Mouse (Mus musculus) small intestine, adult 2 months (tissue): Measurements from ENCODE around the gene Tfrc. TPM values are rescaled to one million over a fixed set of nuclear protein-coding genes. Genes with fewer than 3 reads are reported as not detected.

Source experiments
- H3K27ac ChIP-seq: fragments of 200-500 bp; 2 replicates; pipeline ENCODE4 v1.5.1; 2012; ENCODE audit warnings: low read depth, low read length, control low read depth, inconsistent platforms; ENCODE audit not compliant: insufficient read depth
- H3K27me3 ChIP-seq: fragments of 200-500 bp; 2 replicates; pipeline ENCODE4 v1.6.1; 2012; ENCODE audit warnings: mild to moderate bottlenecking, moderate library complexity, low read length, inconsistent platforms; ENCODE audit not compliant: control insufficient read depth, insufficient read depth
- H3K36me3 ChIP-seq: fragments of 200-500 bp; 2 replicates; pipeline ENCODE4 v1.6.1; 2012; ENCODE audit warnings: mild to moderate bottlenecking, low read length, control low read depth, inconsistent platforms; ENCODE audit not compliant: control insufficient read depth, insufficient read depth
- H3K4me1 ChIP-seq: fragments of 200-500 bp; 2 replicates; pipeline ENCODE4 v1.6.1; 2012; ENCODE audit warnings: low read length, inconsistent platforms, mixed read lengths; ENCODE audit not compliant: control insufficient read depth, insufficient read depth, insufficient read length
- H3K4me3 ChIP-seq: fragments of 200-500 bp; 2 replicates; pipeline ENCODE4 v1.5.1; 2012; ENCODE audit warnings: low read depth, mild to moderate bottlenecking, control low read depth, inconsistent platforms, low read length, moderate library complexity
- CTCF ChIP-seq: fragments of 200-500 bp; IDR thresholded peaks from 2 replicates; pipeline ENCODE4 v1.5.1; 2012; ENCODE audit warnings: low read depth, mild to moderate bottlenecking, control low read depth, inconsistent platforms, low read length, moderate library complexity, mixed read lengths; ENCODE audit not compliant: insufficient replicate concordance, insufficient read length; ENCODE audit errors: extremely low read depth
- POLR2A ChIP-seq: fragments of 200-500 bp; IDR thresholded peaks from 2 replicates; pipeline ENCODE4 v1.6.1; 2012; ENCODE audit warnings: low read depth, mild to moderate bottlenecking, control low read depth, inconsistent platforms, low read length, moderate library complexity
- WGBS: fragments of 180-500 bp; shearing (Covaris S2); methylation state at CpG from one replicate; pipeline ENCODE4 v1.1.7; 2018; 5-methylcytosine and 5-hydroxymethylcytosine counted together
- polyA plus RNA-seq: library from polyadenylated mRNA; depleted of rRNA; stranded (reverse); fragments of >200 nt; gene quantifications from 2 replicates; pipeline ENCODE4 v1.2.3, GENCODE M21; 2012

Tfrc gene
- polyA plus RNA-seq, 1 experiment, result 3.0 TPM

DNA sequence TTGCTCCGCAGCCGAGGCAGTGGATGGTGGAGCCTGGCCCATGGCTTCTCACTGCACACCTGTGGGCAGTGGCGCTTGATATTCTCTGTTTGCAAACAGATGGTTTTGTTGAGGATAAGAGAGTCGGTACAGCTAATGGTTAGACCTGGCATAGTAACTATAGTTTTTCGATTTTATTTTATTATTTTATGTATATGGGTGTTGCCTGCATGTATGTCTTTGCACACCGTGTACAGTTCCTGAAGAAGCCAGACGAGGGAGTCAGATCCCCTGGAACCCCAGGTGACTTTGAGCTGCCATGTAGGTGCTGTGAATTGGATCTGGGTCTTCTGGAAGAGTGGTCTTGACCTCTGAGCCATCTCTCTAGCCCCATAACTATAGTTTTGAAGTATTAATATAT, 53.7 kb downstream of the Tfrc start:
- Histone ChIP-seq H3K27me3 (no peaks in the 10 kb centered on the region), H3K27ac (no peak overlapping the region), H3K36me3 (no peaks in the 10 kb centered on the region), H3K4me3 (0 out of 2 replicates have a peak overlapping the region, but pooled peaks have one; percentile 12), H3K4me1 (peaks cover 14% of the 10 kb centered on the region)
- TF ChIP-seq POLR2A, result no peak
- no peak for TF ChIP-seq CTCF
- 89% methylated on average over 7 of the region's 7 CpGs for WGBS

DNA sequence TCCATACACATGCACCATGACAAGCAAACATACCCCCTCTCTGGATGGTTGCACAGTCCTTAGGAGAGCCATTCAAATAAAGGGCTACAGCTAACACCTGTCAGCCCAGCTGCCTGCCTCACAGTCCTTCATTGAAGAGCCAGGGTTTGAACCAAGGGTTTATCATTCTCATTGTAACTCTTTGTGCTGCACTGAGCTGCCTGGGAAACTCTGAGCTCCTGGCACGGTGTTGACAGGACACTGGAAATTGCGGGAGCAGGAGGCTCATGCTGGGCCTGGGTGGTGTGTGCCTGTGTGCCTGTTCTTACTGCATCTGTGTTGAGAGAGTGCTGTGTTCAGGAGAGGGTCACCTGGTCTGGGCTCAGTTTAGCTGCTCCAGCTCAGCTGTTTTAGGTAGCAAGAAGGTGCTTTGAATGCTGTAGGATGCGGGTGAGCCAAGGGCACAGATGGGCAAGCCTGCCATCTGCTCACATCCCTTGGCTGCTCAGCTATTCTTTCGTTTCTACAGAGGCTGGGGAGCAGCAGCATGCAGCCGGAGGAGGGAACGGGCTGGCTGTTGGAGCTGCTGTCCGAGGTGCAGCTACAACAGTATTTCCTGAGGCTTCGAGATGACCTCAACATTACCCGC, 54.6 kb downstream of the Tfrc start:
- H3K27ac ChIP-seq, result no peak overlapping the region
- H3K4me1 ChIP-seq, result peaks cover 16% of the 10 kb centered on the region
- no peak overlapping the region for H3K4me3 ChIP-seq
- no peaks in the 10 kb centered on the region for H3K36me3 ChIP-seq
- H3K27me3 ChIP-seq, result no peaks in the 10 kb centered on the region
- TF ChIP-seq POLR2A (no peak), CTCF (no peak)
- WGBS, result 87% methylated on average over 9 of the region's 9 CpGs

DNA sequence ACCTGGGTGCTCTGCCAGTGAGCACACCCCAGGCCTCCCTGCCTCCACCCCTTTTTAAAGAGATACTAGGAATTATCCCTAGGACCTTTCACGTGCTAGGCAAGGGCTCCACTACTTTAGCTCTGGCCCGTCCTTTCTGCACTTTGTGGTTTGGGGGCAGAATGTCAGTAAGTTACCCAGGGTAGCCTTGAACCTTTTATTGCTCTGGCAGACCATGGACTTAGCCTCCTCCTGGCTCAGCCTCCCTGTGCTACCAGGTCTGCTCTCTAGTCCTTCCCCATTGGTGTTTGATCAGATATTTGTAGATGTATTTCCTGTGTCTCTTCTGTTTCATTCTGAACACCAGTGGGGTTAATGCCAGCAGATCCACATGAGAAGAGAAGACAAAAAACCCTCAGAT, 55.5 kb downstream of the Tfrc start:
- WGBS, result 63% methylated on average over 2 of the region's 2 CpGs
- H3K27ac ChIP-seq, result no peak overlapping the region
- H3K4me3 ChIP-seq, result no peak overlapping the region
- H3K36me3 ChIP-seq, result no peaks in the 10 kb centered on the region
- no peak for TF ChIP-seq CTCF
- no peak for TF ChIP-seq POLR2A
- no peaks in the 10 kb centered on the region for H3K27me3 ChIP-seq
- peaks cover 16% of the 10 kb centered on the region for H3K4me1 ChIP-seq

DNA sequence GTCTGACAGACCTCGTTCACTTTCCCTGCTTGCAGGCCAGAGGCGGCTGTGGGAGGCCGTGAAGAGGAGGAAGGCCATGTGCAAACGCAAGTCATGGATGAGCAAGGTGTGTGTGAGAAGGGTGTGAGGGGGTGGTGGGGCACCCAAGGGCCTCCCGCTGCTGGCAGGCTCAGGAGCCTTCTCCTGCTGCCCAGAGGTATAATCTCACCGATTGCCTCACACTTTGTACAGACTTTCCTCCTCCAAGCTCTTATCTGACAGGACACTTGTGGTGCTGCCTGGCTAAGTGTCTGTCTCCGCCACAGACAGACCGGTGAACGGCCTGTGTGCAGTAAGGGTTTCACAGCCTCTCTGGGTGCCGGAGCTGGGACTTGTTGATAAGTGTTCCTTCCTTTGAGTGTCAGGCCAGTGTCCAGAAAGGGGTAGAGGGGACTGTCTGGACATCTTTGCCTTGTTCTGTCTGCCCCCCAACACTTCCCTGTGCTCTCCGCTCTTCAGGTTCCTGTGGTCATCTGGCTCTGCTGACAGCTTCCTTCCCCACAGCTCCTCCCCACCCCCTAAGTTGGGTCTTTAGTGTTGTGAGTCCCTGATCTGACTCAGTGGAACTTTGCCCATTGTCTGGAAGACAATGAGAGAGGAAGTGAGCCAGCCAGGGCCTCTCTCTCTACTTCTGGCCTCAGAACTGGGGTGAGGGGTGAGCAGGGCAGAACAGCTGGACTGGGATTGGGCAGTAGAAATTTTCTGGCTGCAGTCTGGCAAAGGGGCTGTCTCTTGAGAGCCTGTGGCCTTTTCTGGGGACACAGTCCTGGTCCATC, 57.3 kb downstream of the Tfrc start:
- no peaks in the 10 kb centered on the region for H3K36me3 ChIP-seq
- no peak overlapping the region for H3K4me3 ChIP-seq
- H3K27me3 ChIP-seq, result no peaks in the 10 kb centered on the region
- H3K4me1 ChIP-seq, result peaks cover 16% of the 10 kb centered on the region
- TF ChIP-seq CTCF (no peak), POLR2A (no peak)
- peak overlapping the region; percentile 3 for H3K27ac ChIP-seq
- WGBS, result 71% methylated on average over 11 of the region's 11 CpGs

DNA sequence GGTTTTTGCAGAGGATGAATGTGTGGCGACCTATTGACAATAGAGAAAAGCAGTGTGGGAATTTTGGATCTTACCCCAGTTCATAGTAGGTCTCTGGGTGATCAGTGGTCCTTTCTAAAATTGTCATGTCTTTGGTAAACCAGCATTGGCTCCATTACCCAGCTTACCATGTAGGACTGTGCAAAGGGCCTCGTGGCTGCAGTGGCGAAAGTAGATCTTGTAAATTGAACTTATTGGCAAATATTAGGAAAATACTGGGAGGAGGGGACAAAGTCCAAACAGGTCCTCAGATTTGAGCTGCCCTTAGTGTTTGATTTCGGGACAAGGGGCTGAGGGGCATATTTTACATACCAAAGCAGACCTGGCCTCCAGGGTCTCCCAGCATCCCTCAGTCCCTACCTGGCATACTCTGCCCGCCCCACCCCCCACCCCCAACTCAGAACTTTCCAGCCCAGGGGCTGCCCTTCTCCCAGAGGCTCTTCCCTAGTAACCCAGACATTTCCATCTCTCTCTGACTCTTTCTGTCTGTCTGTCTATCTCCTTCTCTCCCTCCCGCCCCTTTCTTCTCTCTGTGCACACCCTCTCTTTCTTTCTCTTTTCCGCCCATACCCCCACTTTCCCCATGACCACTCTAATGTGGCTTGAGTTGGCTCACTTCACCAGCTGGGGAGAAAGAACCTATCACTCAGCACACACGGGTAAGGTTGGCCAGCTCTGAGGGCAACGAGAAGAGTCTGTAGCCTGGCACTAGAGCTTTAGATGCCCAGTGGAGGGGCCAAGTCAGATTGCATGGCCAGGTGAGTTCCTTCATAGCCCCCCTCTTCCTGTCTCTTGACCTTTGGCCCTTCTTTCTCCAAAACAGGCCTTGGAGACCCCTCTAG, 58.2 kb downstream of the Tfrc start:
- Histone ChIP-seq H3K27ac (no peak overlapping the region), H3K4me3 (no peak overlapping the region), H3K36me3 (no peaks in the 10 kb centered on the region), H3K27me3 (no peaks in the 10 kb centered on the region), H3K4me1 (peaks cover 22% of the 10 kb centered on the region)
- TF ChIP-seq CTCF (no peak), POLR2A (no peak)
- 83% methylated on average over 9 of the region's 9 CpGs for WGBS

DNA sequence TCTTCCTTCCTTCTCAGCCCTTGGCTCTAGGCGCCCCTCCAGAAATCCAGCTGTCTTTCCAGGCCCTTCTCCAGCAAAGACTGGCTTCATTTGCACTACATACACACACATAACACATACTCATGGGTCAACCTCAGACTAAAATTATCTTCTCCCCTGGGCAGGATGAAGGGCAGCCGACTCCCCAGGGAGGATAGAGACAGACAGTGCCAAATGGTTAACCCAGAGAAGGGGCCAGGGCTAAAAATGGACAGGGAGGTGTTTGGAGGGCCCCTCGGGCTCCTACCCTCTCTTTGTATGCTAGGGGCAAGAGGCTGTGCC, 58.8 kb downstream of the Tfrc start:
- Histone ChIP-seq H3K4me1 (peaks cover 26% of the 10 kb centered on the region), H3K4me3 (no peak overlapping the region), H3K27me3 (no peaks in the 10 kb centered on the region), H3K27ac (no peak overlapping the region), H3K36me3 (no peaks in the 10 kb centered on the region)
- 84% methylated on average over 3 of the region's 3 CpGs for WGBS
- TF ChIP-seq CTCF (no peak), POLR2A (no peak)

DNA sequence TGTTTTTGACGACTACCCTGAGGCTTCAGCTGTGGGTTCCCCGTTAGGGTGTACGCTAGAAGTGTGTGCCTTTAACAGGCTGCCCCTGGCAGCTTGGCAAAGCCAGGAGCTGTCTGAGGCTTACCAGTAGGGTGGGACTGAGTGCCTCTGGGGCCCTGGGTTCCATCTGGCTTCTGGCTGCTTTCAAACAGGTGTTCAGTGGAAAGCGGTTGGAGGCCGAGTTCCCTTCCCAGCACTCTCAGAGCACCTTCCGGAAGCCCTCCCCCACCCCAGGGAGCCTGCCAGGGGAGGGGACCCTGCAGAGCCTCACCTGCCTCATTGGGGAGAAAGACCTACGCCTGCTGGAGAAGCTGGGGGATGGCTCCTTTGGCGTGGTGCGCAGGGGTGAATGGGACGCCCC, 59.3 kb downstream of the Tfrc start:
- Histone ChIP-seq H3K4me1 (peaks cover 29% of the 10 kb centered on the region), H3K27me3 (no peaks in the 10 kb centered on the region), H3K4me3 (no peak overlapping the region), H3K36me3 (no peaks in the 10 kb centered on the region), H3K27ac (no peak overlapping the region)
- TF ChIP-seq POLR2A, result no peak
- 91% methylated on average over 10 of the region's 10 CpGs for WGBS
